Mouse (Mus musculus) kidney, adult 8-10 months (tissue): ENCODE results near the gene Fam198a.

Experiments used
- DNase-seq, 2 experiments: peaks; one replicate each; pipeline ENCODE4 v3.0.0; 2022

Gene Fam198a

DNA sequence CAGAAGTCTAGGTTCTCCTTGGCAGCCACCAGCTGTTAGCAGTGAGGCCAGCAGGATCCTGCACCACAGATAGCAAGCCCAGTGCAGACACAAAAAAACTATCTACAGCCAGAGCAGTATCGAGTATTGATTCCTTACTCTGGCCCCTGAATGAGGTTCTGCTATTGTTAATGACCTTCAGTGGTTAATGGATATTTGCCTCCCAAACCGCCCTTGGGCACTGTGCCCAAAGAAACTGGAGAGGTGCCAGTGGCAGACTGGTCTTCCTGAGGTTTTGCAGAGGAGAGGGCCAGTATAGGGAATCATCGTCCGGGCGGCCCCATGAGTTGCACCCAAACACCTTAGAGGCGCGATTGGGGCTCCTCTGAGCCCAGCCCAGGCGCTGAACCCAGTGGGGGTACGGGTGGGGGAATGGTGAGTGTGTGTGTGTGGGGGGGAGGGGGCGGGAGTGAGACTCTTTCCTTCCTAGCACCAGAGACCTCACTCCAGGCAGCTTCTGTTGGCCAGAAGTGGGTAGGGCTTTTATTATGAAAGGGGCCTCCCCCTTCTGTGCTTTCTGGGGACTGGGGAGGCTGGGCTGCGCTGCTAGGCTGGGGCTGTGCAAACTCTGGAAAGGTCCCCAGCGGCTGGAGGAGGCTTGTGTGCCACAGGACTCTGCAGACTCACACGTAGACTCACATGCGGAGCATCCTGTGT, at the start of gene Fam198a:
Fam198a (plus strand) TSS at position 571 of the 696 bp plus-strand sequence.
- DNase-seq = peak; percentile 75 to 87

DNA sequence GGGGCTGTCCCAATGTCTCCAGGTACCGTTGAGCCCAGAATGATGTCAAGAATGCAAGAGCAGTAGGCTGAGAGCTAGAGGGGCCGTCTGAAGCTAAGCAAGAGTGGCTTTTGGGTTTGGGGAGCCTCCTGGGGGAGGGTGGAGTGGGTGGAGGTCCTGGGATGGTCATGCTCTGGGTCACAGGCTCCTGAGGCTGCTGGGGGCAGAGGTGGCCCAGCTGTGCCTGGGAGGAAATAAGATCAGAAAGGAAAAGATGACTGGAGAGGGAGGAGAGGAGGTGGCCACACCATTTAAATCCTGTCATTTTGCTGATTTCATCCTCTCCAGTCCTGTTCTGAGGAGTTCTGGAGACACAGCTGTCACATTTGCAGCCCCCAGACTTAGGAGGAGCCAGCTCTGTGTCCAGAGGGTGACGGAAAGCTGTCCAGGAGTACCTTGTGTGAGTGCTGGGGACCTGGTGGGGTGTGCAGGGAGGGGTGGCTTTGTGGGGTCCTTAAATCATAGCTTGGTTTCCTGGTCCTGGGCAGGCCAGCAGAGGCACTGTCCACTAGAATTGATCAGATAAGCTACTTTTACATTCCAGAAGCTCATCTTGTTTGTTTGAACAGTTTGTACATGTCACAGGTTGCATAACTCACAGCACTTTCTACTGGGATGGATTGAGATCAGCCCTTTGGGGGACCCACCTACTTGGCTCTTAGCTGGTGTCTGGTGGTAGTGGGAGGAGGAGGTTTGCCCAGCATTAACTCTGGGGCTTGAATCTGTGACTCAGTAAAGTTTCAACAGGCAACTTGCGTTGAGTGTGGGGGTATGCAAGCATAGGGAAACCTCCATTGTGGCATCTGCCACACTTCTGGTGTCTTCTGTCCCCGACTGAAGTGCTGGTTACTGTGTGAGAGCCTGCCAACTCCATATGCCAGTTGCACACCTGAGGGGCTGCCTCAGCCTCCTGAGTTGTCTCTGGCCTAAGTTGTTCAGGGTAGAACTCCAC, 48.8 kb upstream of the Fam198a start:
- no peak for DNase-seq

DNA sequence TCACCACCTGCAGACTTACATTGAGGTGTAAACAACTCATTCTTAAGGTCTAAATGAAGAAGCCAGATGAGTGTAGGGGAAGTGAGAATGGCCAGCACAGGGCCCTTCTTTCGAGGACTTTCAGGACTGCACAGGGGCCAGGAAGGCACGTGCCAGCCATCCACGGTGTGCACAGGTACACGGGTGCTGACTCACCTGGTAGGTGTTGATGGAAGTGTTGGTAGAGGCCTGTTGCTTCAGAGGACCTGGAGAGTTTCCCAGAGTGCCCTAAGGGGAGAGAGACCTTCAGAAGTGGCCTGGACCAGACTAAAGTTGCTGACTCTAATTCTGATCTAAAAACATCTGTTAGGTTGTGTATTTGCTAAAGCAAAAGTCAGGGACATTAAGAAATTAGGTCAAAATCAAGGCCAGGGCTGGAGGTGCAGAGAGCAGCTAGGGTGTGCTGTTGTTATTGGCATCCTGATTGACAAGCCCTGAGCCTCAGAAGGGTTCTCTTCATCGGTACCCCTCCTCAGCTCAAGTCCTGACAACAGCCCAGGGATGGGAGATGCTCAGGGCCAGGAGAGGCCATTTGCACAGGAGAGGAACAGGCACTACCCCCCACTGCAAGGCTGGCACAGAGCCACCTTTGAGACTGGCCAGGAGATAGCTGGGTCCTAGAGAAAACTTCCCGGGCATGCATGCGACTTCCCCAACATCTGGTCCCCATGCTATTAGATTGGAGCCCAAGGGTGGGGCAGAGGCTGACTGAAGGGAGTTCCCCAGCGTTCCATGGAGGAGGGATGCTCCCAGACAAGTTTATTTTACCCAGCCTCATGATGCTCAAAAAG, 47.1 kb upstream of the Fam198a start:
- DNase-seq = no peak

DNA sequence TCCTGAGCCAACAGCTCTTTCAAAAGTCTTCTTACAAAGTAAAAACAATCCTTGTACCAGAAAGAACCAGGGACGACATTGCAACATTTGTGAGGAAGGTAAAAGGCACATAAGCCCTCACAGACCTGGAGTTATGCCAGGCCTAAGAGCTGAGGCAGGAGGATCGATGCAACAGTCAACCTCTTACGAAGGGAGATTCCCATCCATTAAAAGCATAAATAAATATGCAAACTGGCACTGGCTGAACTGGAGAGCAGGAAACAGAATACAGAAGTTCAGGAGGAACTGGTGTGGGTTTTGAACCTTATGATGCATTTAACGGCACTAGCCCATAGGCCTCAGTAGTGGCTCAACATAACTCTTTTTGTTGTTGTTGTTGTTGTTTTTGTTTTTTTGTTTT, 46.5 kb upstream of the Fam198a start:
- no peak for DNase-seq

DNA sequence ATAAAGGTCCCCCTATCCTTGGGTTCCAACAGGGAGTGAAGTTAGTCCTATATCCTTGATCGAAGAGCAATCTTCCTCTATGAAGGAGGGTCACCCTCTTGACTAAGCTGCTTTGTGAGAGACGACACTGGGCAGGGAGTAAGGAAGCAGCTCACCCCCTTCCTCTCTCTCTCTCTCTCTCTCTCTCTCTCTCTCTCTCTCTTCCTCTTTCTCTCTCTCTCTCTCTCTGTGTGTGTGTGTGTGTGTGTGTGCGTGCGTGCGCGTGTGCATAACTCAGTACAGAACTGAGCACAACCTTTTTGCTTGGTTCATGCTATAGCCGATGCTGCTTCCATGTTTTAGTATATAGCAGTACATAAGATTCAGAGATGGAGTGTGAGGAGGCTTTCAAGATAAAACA, 45.8 kb upstream of the Fam198a start:
- DNase-seq = no peak

DNA sequence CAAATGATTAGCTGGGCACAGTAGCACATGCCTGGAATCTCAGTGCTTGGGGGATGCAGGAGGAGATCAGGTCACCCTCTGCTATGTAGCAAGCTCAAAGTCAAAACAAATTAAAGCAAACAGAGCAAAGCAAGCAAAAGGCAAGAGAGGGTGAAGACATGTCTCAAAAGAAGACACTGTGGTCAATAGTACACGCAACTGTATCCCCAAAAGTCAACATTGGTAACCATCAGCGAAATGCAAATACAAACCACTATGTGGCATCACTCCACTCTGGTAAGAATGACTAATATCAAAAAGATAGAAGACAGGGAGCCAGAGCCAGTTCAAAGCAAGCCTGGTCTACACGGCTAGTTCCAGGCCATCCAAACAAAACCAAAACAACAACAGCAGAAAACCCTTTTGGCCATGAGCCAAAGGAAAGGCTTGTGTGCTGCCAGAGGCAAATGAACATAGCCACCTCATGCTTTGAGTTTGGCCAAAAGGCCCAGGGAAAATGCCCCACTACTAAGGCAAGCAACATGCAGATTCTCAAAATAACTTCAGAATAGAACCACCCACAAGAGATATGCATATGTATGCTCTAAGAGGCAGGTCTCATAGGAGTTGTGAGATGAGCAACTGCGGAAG, 45.1 kb upstream of the Fam198a start:
- no peak for DNase-seq

DNA sequence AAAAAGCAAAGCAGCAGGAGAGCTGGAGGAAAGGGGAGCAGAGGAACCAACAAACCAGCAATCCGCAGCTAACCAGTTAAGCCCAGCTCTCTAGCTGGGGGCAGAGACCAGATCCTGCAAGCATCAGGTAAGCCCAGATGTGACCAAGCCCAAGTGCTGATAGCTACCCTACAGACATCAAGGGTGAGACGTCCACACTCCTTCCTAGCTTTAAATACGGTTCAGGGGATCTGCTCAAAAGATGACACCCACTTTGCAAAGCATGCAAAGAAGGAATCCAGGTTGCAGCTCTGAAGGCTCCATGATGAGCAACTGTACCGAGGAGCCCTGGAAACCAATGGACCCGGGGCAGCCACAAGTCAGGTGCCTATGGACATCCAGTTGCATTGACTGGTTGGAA, 44.3 kb upstream of the Fam198a start:
- DNase-seq = no peak

DNA sequence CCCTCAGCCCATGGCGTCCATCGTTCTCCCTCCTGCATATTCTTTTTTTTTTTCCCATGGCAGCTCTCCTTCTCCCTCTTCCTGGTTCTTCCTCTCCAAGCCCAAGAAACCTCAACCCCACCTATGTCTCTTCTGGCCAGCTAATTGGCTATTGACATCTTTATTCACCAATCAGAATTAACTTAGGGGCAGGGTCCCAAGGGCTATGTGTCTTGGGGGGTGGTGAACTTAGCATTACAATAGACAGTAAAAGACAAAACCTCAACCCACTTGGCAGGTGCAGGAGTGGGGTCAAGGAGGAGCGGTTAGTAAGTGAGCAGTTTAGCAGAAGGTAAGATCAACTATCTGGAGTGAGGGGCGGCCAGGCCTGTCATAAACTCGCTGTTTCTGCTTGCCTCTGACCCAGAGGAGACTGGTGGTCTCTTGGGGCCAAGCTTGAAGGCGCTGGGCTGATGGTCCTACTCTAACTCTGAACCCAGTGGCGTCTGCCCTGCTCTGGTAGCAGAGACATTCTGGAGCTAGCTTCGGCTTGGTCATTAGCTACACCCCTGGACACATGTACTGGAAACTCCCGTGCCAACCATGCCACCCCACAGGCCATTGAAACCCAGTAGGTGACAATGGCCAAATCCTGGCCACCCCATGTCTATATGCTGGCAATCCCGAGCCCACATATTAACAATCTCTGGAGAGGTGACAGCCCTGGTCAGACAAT, 43.3 kb upstream of the Fam198a start:
- DNase-seq = no peak

DNA sequence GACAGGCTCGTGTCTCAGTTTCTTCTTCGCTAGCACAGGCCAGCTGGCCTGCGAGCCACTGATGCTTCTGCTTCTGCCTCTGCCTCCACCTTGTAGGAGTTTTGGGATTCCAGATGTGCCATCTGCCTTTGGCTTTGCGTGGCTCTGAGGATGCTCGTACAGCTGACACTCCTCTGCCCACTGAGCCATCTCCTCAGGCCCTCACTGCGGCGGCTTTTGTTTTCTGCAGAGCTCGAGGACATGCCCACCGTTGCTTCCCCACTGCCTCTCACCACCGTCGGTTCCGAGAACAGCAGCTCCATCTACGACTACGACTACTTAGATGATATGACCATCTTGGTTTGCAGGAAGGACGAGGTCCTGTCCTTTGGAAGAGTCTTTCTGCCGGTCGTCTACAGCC, 42.5 kb upstream of the Fam198a start:
- no peak for DNase-seq

DNA sequence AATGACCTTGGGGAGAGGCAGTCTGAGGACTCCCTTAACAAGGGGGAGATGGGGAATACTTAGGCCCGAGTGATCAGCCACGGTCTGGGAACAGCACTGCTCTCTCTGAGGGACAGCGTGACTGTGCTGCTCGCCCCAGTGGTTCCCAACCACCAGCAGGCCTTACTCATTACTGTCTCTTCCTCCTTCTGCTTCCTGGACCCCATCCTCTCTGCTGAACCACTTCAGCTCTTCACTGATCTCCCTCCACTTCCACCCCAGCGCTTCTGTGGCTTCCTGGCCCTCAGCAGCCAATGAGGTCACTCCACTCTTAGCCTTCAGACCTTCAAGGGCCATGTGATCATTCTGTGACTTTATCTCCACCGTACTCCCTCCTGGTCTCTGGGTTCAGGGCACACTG, 41.2 kb upstream of the Fam198a start:
- no peak for DNase-seq

DNA sequence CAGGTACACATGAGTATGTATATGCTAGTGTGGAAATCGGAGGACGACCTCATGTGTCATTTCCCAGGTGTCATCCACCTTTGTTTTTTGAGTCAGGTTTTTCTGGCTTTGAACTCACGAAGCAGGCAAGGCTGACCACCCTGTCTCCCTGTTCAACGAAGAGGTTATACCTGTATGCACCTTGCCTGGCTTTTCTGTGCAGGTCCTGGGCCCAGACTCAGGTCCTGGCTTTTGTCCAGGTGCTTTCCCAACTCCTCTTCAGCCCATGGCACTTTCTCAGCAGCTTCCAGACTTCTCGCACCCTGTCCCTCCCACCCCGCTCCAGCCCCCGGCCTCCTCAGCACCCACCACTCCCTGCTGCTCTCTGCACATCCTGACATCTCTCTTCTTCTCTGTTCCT, 39.6 kb upstream of the Fam198a start:
- DNase-seq = no peak

DNA sequence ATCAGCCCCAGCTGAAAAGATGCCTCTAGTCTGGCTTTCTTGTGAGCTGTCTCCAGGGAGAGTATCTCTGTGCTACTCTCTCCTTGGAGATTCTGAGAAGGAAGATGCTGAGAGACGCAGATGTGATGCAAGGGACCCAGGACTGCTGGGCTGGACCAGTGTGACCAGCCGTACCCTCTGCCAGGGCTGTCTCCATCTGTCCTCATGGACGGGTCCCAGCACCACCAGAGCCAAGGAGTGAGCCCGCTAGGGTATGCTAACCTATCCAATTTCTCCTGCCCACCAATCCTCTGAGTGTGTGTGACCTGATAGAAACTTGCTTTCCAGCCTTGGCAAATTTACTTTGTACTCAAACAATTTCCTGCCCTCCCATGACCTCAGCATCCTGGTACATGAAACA, 38.0 kb upstream of the Fam198a start:
- DNase-seq = no peak

DNA sequence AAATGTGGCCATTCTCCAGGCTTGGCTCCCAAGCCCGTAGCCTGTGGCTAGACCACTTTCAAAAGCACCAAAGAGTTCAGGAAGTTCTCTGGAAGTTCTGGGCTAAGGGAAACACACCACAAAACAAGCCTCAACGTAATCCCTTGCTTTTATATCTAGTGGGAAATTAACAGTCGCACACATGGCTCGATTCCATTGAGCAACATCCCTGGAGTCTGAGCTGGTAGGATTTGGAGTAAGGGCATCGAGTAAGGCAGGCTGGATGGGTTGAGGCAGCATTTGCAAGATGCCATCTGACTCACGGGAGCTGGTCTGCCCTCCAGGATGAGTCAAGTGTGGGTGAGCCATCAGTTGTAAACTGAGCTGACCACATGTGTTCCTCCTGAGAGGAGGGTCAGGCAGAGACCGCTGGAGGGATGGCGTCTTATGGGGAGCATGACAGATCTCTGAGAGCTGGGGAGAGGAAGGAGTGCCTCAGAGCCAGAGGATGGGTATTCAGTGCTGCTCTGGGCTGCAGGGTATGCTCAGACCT, 36.5 kb upstream of the Fam198a start:
- DNase-seq = no peak

DNA sequence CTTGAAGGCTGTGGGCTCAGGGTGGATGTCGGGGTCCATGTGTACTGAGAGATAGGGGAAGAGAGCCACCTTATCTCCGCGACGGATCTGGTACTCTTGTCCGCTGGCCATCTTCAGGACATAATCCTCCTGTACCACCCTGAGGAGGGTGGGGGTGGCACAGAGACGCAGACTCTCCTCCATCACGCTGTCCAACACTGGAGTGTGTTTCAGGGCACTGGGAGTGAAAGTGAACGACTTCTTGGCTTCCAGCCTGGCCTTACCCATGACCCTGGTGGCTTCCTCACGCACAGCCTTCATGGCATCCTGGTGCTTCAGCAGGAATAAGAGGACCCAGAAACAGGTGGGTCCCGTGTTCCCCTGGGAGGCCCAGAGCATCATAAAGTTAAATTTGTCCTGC, 35.7 kb upstream of the Fam198a start:
- no peak for DNase-seq

DNA sequence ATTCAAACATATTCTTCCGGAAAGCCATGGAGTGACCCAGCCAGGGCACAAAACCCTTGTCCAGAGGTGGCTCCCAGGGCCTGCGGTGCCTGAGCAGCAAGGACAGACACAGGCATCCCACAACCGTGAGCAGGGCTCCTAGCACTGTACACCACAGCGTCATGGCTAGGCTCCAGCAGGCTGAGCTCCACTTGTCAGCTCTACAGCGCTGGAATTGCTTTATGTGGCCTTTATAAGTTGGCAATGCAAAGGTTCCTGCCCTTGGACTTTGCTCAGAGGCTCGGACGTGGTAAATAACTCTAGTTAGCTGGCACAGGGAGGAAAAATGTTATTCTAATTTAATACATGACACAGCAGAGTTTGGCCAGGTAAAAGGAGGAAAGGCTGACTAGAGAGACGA, 34.7 kb upstream of the Fam198a start, which contains the start of gene Cyp8b1:
Cyp8b1 (minus strand) TSS at position 204 of the 400 bp plus-strand sequence.
- DNase-seq = peak in 1 of 2 experiments; percentile 40

DNA sequence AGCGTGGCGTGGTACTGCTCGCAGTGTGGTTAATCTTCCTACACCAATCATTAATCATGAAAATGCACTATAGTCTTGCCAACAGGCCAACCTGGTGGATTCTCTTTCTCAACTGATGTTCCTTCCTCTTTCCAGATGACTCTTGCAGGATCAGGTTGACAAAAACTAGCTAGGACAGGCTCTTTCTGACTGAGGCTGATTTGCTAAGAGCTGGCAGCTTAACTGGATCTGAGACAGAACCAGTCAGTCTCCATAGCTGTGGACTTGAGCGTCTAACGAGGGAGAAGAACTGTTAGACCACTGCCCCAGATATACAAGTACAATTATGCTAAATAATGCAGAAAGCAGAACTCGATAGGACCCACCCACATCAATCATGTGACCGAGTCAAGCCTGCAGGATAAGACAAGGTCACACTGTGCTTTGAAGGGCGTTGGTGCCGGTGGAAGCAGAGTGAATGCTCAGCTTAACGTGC, 31.7 kb upstream of the Fam198a start:
- DNase-seq = peak in 1 of 2 experiments; percentile 35

DNA sequence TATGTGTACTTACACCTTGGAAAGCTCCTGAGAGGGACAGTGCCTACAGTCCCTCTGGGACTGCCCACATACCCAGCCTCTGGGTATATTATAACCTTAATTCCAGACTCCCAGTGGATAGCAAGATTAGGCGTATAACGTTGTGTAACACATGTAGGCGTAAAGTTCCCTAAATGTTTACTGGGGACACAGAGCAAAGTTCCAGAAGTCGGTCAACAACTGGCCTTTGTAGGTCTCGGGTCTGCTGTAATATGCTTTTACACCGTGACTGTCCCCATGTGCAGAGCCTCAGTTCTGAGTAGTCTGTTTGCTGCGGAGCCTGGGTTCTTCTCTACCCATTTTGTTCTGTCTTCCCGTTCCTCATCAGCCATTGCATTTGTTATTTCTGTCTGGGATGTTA, 27.3 kb upstream of the Fam198a start:
- DNase-seq = no peak

DNA sequence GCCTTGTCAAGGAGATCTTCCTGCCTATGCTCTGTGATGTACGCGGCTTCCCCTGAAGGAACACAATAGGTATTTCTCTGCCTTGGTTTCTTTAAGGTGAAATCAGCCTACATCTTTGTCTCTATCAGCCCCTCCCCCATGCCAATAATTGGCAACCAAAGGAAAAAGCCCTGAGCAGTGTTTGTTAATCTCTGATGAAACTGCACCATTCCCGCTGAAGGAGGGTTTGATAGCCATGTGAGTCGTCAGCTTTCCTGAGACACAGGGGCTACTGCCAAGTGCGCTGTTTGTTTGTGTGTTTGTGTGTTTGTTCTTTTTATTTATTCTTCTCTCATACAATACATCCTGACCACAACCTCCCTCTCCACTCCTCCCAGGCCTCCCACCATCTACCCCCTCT, 26.9 kb upstream of the Fam198a start:
- DNase-seq = no peak

DNA sequence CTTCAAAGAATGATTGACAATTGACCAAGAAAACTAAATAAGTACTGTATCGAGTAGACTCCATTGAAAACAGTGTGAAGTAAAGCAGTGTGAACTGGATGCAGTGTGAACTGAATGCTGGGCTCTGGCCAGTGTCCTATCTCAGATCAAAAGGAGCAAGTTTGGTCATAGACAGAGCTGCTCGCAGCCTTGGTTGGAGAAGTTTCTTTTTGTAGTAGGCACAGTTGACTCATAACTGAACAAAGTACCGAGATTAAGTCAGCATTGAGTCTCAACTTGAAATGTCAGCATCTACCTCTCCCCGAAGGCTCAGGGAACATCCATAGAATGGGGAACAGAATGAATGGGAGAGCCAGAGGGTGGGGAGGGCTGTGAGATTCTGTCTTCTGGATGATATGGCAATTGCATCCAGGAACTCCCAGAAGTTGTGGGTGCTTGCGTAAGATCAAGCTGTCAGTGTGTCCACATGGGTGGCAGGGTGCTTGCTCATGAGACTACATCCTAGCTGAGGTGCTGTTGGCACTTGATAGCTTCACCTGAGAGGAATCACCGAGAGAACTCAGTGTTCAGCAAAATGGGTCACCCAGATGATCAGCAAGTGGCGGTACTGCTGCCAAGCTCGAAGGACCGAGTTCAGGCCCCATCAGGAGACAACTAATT, 25.8 kb upstream of the Fam198a start:
- DNase-seq = no peak

DNA sequence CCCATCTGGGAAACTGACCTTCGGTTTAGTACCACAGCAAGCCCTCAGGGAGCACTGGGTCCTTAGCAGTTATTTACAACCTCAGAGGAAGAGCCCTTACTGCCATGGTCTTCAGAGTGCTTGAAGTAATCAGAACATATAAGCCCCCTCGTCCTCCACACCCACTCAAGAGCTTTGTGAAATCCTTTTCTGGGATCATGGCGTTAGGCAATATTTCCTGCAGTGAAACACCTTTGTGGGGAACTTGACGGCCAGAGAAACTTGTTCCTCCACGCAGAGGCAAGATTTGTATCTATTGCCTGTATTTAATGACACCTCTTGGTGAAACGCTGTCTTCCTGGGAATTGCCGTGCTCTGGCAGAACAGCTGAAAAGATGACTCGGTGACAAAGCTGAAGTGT, 24.8 kb upstream of the Fam198a start:
- no peak for DNase-seq
